Mouse (Mus musculus): ENCODE measurements around the gene Klf14. TPM values are rescaled to one million over a fixed set of nuclear protein-coding genes. Genes with fewer than 3 reads are reported as not detected.

Gene Klf14
- total and polyA plus RNA-seq, 2 experiments from 2014 or later: 0.67 to 0.71 TPM

GRCm38 (mm10) chr6:30920834-30921675 lies 37.8 kb downstream of the Klf14 start:
- no peaks in the 10 kb centered on the region for H3K36me3 ChIP-seq (ENCODE audit: insufficient read depth, low read length)
- no peaks in the 10 kb centered on the region for H3K27me3 ChIP-seq (ENCODE audit: insufficient read depth, low read length)
- H3K4me3 ChIP-seq (ENCODE audit: low read depth, low read length): peak overlapping the region; percentile 33
- no peaks in the 10 kb centered on the region for H3K9me3 ChIP-seq (ENCODE audit: low read length)
- H3K4me2 ChIP-seq (ENCODE audit: low read depth, low read length, poor library complexity, severe bottlenecking): peak overlapping the region; percentile 61
- H3K9ac ChIP-seq (replicated peaks; ENCODE audit: low read length, poor library complexity, severe bottlenecking): peak overlapping the region; percentile 55
- no peak for TF ChIP-seq CTCF (IDR thresholded peaks at IDR 0.05)
- whole genome bisulfite sequencing: 22% methylated on average over 21 of the region's 21 CpGs
- H3K4me1 ChIP-seq (ENCODE audit: insufficient read depth, low read length): peaks cover 5% of the 10 kb centered on the region
- ATAC-seq (ENCODE audit: low FRiP score) (peak; percentile 52; the same call in 1 of the 2 replicates), DNase-seq (ENCODE audit: low spot score) (peak; percentile 68)
- H3K27ac ChIP-seq (ENCODE audit: low read depth, low read length): peak overlapping the region; percentile 26; the same call in 1 of the 2 replicates

- no peak for ATAC-seq (ENCODE audit: low FRiP score)
- no peak within 1 kb of the TSS for H3K4me2 ChIP-seq (ENCODE audit: low read depth, low read length, poor library complexity, severe bottlenecking)
- TF ChIP-seq CTCF (IDR thresholded peaks at IDR 0.05): no peak
- no peaks in the 10 kb centered on the region for H3K27me3 ChIP-seq (ENCODE audit: insufficient read depth, low read length)
- H3K9ac ChIP-seq (replicated peaks; ENCODE audit: low read length, poor library complexity, severe bottlenecking): no peak within 1 kb of the TSS
- no peak for DNase-seq (ENCODE audit: low spot score)
- H3K9me3 ChIP-seq (ENCODE audit: low read length): no peaks in the 10 kb centered on the region
- no peak within 1 kb of the TSS for H3K4me3 ChIP-seq (ENCODE audit: low read depth, low read length)
- H3K27ac ChIP-seq (ENCODE audit: low read depth, low read length): no peak within 1 kb of the TSS
- no peaks in the 10 kb centered on the region for H3K4me1 ChIP-seq (ENCODE audit: insufficient read depth, low read length)
- H3K36me3 ChIP-seq (ENCODE audit: insufficient read depth, low read length): no peaks in the 10 kb centered on the region
- 97% methylated on average over 2 of the region's 2 CpGs for WGBS
Observed at GRCm38 (mm10) chr6:30915473-30915872, 43.4 kb downstream of the Klf14 start, which contains the start of gene Tsga13. Tsga13 (minus strand) TSS chr6:30915573.

GRCm38 (mm10) chr6:30907970-30908369 lies 50.9 kb downstream of the Klf14 start:
- TF ChIP-seq CTCF (IDR thresholded peaks at IDR 0.05): no peak
- H3K27ac ChIP-seq (ENCODE audit: low read depth, low read length): no peak overlapping the region
- no peak for DNase-seq (ENCODE audit: low spot score)

More at GRCm38 (mm10) chr6:30907970-30908369, 50.9 kb downstream of the Klf14 start:
- Histone ChIP-seq H3K9me3 (ENCODE audit: low read length) (no peaks in the 10 kb centered on the region), H3K27me3 (ENCODE audit: insufficient read depth, low read length) (no peaks in the 10 kb centered on the region), H3K9ac (replicated peaks; ENCODE audit: low read length, poor library complexity, severe bottlenecking) (no peak overlapping the region), H3K36me3 (ENCODE audit: insufficient read depth, low read length) (no peaks in the 10 kb centered on the region), H3K4me1 (ENCODE audit: insufficient read depth, low read length) (peaks cover 4% of the 10 kb centered on the region; the same call in 1 of the 2 replicates), H3K4me2 (ENCODE audit: low read depth, low read length, poor library complexity, severe bottlenecking) (0 out of 2 replicates have a peak overlapping the region, but pooled peaks have one; percentile 9), H3K4me3 (ENCODE audit: low read depth, low read length) (no peak overlapping the region)
- WGBS: 41% methylated on average over 3 of the region's 3 CpGs
- ATAC-seq (ENCODE audit: low FRiP score): no peak

Other genes with a start within 250 kb of the Klf14 start
- gene Mest, start 235.5 kb downstream of the Klf14 start, total RNA-seq (2014; rRNA removed): 323 and 367 TPM in 2 replicates
- gene Mest, start 235.5 kb downstream of the Klf14 start, polyA plus RNA-seq (2015; fragmentation: Nextera tagmentation; extraction: Ambion mirVana): 109 and 165 TPM in 2 replicates
- 39.3 and 58.5 TPM in 2 replicates for gene Copg2, start 62.3 kb downstream of the Klf14 start, total RNA-seq (2014; rRNA removed)
- gene Copg2, start 62.3 kb downstream of the Klf14 start, polyA plus RNA-seq (2015; fragmentation: Nextera tagmentation; extraction: Ambion mirVana): 30.0 and 34.5 TPM in 2 replicates
- 0.11 TPM in 1 of 2 replicates, not detected in the other for gene Tsga13, start 43.5 kb downstream of the Klf14 start, total RNA-seq (2014; rRNA removed)
- gene Tsga13, start 43.5 kb downstream of the Klf14 start, polyA plus RNA-seq (2015; fragmentation: Nextera tagmentation; extraction: Ambion mirVana): 0.59 and 0.67 TPM in 2 replicates

Measured in midbrain, postnatal 0 days (tissue).